Mouse (Mus musculus) heart, adult 2 months (tissue): ENCODE measurements around the gene Nrtn.

Experiments
- CTCF ChIP-seq: fragments of 200-600 bp; IDR thresholded peaks from 2 replicates; pipeline ENCODE4 v1.8.1; 2022; ENCODE audit warnings: antibody characterized with exemption, mild to moderate bottlenecking, moderate library complexity
- POLR2A ChIP-seq: fragments of 200-500 bp; IDR thresholded peaks from 2 replicates; pipeline ENCODE4 v1.6.1; 2011; ENCODE audit warnings: mild to moderate bottlenecking, low read depth, low read length, control low read depth; ENCODE audit not compliant: insufficient read depth

DNA sequence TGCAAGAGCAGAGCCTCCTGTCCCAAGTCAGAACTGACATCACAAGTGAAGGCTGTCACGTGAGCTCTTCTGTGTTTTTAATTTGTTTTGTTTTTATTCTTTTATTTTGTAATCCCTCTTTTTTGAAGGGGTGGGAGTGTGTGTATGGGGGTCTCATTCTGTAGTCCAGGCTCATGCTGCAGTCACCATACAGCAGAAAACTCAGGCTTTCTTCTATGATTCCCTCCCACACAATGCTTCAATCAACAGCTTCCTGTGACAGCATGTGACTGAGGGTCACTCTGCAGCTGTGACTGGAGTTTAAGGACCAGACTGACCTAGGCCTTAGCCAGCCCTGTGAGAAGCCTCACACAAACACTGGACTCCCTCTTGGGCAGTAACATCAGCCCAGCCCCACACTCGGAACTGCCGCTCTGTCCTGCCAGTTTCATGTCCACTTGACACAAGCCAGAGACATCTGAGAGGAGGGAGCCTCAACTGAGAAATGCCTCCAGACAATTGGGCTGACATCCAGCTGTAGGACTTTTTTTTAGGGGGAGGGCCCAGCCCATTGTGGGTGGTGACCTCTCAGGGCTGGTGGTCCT, 21.5 kb upstream of the Nrtn start:
- no peak for TF ChIP-seq CTCF
- no peak for TF ChIP-seq POLR2A
